Mouse (Mus musculus) erythroblast, embryonic 14.5 days (primary cell): ENCODE data around the gene Ints12.

ENCODE experiments used
- GATA1 ChIP-seq: IDR thresholded peaks from 2 replicates; pipeline ENCODE4 v1.6.1; 2012; ENCODE audit warnings: low read length, inconsistent platforms, mixed read lengths
- TAL1 ChIP-seq: IDR thresholded peaks from 3 replicates; pipeline ENCODE4 v1.6.1; 2012; ENCODE audit warnings: low read length, inconsistent platforms, mixed read lengths

DNA sequence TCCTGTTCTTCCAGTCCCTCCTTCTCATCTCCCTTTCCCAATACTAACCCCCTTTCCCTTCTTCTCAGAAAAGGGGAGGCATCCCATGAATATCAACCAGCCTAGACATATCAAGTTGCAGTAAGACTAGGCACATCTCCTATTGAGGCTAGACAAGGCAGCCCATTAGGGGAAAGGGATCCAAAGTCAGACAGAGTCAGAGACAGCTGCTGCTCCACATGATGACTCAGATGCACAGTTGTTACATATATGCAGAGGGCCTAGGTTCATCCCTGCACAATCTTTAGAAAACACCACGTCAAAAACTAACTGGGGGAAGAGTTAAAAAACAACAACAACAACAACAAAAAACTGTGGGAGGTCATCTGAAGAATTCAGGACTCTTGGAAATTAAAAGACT lies 61.2 kb downstream of the Ints12 start:
- TF ChIP-seq GATA1 (no peak), TAL1 (no peak)
